Mouse (Mus musculus) urinary bladder, postnatal 14 days (tissue): ENCODE measurements around the gene Tmem30b.
"Not testable (repeated sequence)": the region's sequence is repeated elsewhere in the genome, so short reads cannot be mapped to it uniquely, and the experiment has no call there.

Experiments used
- DNase-seq: peaks from one replicate; pipeline ENCODE4 v3.0.0; 2021; ENCODE audit warnings: low spot score

Tmem30b gene

DNA sequence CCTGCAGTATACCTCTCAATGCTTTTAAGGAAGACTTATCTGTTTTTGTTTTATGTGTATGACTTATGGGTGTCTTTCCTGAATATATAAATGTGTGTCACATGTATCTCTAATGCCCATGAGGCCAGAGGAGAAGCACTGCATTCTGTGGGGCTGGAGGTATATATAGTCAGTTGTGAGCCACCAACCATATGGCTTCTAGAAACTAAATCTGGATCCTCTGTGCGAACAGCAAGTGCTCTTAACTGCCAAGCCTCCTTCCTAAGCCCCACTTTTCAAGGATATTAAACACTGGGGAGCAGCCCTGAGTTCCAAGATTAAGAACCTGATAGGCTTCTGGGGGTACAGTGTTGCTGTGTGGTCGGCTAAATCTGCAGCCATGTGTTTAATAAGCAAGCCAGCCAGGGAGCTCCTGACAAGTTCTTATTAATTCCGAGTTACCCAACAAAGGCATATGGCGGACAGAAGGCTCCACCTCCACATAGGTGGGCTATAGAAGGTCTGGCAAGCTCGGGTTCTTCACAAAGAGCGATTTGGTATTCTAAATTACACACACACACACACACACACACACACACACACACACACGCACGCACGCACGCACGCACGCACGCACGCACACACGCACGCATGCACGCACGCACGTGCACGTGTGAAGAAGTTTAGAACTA, 12.5 kb upstream of the Tmem30b start:
- DNase-seq: no peak

DNA sequence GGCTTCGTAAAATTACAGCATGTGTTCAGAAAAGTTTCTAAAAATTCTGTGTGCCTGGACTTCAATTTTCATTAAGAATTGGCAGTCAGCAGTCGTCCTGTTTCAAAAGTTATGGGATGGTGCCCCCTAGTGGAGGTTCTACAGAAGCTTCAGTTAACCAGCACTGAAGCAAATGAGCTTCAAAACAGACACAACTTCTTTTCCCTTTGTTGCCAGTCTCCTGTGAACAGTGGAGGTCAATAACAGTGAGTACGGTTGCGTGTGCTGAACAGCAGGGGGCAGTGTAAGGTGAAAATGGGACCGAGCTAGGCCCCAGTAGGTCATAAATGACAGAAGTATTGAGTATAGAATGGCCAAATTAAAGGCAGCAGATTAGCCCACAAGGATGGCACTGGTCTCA, 8.0 kb upstream of the Tmem30b start:
- peak; percentile 76 for DNase-seq

DNA sequence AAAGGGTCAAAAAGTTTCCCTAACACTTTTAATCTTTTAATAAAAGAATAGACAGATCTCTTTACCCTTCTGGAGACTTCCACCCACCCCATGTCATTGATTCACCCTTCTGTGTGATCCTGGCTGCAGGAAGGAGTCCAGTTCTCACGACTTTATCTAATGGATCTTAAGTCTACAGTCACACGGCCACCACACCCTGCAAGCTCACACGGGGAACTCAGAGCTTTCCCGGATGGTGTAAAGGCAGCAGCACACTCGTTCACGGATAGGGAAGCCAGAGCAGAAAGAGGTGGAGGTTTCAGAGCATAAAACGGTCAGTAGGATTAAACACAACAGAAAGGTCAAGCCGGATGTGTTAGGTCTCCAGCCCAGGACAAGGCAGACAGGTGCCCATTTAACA, 2.1 kb upstream of the Tmem30b start:
- peak; percentile 45 for DNase-seq

GRCm38 (mm10) chr12:73547646-73548045, 1.5 kb upstream of the Tmem30b start:
- DNase-seq: peak; percentile 33

DNA sequence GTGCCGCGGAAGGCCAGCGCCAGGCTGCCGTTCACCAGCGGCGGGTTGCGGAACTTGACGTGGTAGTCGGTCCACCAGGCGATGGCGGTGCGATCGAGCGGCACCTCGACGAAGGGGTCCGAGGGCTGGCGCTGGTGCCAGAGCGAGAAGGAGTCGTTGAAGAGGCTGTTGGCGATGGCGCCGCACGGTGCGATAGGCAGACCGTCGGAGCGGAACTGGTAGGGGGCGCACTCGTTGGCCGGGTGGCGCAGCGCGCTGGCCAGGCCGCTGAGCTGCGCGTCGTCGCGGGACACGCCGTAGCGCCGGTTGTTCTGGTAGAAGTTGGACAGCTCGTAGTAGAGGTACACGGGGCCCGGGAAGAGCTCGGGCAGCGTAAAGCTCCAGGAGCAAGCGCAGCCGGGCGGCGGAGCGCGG, 513 bp downstream of the Tmem30b start:
- peak; percentile 66 for DNase-seq

DNA sequence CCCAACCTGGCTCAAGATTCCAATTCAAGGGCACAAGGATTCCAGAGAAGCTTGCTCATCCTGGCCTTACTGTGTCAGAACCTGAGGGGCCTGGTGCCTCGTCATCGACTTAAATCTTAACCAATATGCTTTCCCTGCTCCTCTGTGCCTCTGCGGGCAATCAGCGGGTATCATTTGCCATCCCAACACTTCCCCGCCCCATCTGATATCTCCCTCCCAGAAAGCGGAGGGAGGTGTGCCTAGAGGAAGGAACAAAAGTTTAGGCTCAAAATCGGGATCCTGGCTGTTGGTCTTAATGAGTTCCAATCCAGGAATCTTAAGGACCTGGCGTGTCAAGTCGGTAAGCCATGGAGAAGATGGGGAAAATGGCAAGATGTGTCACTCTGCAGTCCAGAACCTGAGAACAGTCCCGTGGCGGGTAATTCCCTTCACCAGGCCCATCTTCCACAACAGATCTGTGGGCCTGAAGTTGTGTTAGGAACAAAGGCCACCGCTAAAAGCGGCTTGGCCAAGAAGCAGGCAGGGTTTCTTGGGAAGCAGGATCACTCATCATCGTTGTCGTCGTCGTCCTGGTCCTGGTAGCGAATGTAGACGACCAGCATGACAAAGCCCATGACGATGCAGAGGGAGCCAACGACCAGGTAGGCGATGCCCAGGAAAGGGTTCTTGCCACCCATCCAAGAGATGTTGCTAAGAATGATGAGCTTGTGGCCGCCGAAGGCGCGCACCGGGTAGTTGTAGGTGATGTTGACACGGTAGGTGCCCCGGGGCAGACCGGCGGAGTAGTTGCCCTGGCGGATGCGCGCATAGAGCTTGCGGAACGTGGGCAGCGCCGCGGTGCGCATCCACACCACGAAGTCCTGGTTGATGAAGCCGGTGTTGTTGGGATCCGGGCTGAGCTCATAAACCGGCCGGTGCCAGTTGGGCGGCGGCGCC, 1.2 kb downstream of the Tmem30b start:
- no peak for DNase-seq

GRCm38 (mm10) chr12:73543191-73543590, 3.0 kb downstream of the Tmem30b start:
- no peak for DNase-seq

- no peak for DNase-seq
These were observed 5.8 kb downstream of the Tmem30b start for GRCm38 (mm10) chr12:73540402-73540801.

- DNase-seq: no peak
These were observed 7.0 kb downstream of the Tmem30b start for GRCm38 (mm10) chr12:73539151-73539550.

DNA sequence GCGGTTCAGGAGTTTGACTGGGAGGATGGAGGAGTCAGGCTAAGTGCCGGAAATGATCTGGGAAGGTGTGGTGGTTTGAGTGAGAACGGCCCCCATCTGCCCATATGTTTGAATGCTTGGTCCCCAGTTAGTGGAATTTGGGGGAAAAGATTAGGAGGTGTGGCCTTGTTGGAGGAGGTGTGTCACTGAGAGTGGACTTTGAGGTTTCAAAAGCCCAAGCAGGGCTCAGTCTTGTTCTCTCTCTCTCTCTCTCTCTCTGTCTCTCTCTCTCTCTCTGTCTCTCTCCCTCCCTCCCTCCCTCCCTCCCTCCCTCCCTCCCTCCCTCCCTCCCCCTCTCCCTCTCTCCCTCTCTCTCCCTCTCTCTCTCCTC, 8.1 kb downstream of the Tmem30b start:
- not testable (repeated sequence) for DNase-seq

DNA sequence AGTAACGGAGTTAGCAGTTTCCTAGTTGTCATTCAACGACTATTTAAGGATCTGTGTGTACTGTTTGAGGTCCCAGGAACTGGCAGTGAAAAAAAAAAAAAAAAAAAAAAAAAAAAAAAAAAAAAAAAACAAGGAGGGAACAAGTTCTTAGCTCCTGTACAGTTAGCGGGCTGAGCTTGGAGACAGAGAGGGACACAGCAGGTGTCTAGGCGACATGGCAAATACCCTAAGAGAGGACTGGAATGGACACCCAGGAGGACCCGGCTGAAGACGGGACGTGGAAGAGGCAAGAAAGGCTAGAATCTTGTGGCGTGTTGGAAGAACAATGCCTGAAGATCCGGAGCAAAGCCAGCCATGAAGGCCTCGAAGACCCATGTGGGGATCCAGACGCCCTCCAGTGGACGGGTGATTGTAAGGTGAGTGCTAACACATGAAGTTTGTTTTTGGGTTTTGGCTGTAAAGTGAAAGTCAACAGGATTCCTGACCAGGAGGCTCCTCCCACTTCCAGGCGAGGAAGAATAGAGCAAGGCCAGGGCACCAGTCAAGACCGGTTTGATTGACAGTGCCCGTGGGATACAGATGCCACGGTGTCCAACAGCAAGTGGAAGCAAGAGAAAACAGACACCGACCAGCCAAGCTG, 8.6 kb downstream of the Tmem30b start:
- peak; percentile 64 for DNase-seq

GRCm38 (mm10) chr12:73534591-73534990, 11.6 kb downstream of the Tmem30b start:
- DNase-seq: peak; percentile 77

GRCm38 (mm10) chr12:73531889-73532479, 14.2 kb downstream of the Tmem30b start:
- DNase-seq: peak; percentile 48

DNA sequence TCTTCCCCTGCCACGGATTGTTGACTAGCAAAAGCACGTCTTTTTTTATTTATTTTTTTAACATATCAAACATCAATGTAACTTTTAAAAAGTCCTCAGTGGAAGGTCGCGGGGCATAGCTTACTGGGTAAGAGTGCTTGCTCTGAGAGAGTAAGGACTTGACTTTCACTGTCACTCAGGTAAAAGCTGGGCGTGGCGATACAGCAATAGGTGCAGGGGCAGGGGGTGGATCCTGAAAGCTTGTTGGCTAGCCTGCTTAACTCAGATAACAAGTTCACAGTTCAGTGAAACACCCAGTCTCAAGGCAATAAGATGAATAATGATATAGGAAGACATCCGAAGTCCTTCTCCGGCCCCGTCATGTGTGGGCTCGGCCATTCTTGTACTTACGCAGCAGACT, 16.6 kb downstream of the Tmem30b start:
- peak; percentile 29 for DNase-seq

DNA sequence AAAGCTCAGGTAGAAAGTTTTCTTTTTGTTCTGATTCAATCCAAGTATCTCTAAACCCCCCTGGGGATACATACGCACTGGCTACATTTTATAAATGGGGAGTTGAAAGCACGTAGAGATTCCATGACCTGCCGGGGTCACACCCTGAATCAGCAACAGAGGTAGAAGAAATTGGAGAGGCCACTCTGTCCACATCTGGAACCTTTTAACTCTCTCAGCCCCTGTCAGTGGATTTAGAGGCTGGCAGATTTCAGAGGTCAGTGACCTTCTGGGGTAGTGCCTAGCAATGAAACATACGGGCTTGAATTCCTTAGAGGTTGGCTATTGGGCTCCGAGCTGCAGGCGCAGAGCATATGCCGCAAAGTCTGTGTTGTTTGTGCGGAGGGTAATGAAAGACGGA, 17.1 kb downstream of the Tmem30b start:
- DNase-seq: no peak

DNA sequence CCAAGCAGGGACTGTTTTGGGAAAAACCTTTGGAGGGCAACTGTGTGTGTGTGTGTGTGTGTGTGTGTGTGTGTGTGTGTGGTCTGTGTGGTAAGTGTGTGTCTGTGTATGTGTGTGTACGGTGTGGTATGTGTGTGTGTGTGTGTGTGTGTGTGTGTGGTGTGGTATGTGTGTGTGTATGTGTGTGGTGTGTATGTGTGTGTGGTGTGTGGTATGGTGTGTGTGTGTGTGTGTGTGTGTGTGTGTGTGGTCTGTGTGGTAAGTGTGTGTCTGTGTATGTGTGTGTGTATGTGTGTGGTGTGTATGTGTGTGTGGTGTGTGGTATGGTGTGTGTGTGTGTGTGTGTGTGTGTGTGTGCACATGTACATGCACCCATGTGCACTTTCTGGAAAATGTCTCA, 18.1 kb downstream of the Tmem30b start:
- not testable (repeated sequence) for DNase-seq

GRCm38 (mm10) chr12:73525254-73525885, 20.8 kb downstream of the Tmem30b start:
- no peak for DNase-seq

GRCm38 (mm10) chr12:73523066-73523465, 23.1 kb downstream of the Tmem30b start:
- DNase-seq: no peak

- no peak for DNase-seq
These were observed 24.2 kb downstream of the Tmem30b start for GRCm38 (mm10) chr12:73521944-73522343.

- no peak for DNase-seq
These were observed 24.9 kb downstream of the Tmem30b start for GRCm38 (mm10) chr12:73521238-73521841.

- no peak for DNase-seq
These were observed 28.4 kb downstream of the Tmem30b start for GRCm38 (mm10) chr12:73517768-73518167.
